Mouse (Mus musculus): ENCODE results near the gene Lsamp.
"Not testable (repeated sequence)": the region's sequence is repeated elsewhere in the genome, so short reads cannot be mapped to it uniquely, and the experiment has no call there.

Gene Lsamp

DNA sequence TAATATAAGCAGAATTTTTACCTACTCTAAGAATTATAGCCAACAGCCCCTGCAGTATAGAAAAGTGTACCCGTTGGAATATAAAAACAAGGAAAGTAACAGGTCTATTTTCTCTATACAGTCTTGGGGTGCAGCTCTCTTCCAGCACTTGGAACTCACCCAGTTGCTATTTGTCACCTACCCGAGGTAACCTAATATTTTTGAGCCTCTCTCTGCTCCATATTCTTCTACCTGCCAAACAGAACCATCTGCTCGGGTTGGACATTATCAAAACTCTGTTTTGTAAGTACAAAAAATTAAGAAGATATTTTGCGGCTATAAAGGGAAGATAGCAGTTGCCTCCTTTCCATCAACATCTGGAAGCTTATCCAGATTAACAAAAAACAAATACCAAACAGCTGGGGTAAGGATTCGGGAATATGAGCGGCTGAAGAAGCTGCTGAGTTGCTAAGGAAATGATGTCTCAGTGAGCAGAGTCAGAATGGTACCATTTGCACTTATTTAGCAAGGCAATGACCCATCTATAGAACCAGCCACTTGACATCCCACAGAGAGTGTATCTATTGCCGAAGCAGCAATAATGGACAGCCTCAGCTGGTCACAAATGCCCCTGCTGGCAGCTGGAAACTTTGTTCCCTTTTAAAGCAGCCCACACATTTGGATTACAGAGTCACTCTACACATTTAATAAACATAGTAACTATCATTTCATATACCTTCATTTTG lies 1957.6 kb downstream of the Lsamp start:
- peak; percentile 51 to 73 for DNase-seq

DNA sequence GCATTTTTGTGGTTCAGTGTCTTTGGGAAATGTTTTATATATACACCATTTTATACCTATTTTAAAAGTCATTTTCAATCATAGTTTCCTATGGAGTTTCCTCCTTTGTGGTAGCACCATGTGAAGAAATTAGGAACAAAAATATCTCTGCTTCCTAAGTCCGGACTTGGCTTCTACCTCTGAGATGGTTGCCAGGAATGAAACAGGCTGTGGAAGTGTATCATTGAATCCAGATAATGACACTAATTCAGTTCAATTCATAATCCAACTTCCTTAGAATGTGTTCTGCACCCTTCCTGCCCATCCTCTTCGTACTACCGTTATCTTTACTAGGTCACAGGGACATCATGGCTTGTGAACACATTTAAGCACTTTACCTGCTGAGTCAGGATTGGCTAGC lies 1973.7 kb downstream of the Lsamp start:
- DNase-seq = peak; percentile 30 to 59

DNA sequence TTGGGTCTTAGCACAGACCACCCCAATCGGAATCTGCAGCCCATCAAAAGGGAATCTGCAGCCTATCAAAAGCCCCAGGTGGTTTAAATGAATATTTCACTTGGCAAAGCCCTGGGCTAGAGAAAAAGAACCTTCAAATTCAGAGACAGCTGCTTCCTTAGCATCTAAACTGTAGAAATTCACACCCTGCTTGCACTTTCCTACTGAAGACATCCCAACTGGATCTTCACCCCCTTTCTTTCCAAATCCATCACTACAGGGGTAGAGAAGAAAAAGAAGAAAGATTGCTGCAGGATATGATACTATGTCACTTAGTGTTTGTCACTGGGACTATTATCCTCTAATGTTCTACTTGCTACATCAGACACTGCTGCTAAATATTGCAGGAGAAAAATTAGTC lies 1981.5 kb downstream of the Lsamp start:
- DNase-seq = no peak

DNA sequence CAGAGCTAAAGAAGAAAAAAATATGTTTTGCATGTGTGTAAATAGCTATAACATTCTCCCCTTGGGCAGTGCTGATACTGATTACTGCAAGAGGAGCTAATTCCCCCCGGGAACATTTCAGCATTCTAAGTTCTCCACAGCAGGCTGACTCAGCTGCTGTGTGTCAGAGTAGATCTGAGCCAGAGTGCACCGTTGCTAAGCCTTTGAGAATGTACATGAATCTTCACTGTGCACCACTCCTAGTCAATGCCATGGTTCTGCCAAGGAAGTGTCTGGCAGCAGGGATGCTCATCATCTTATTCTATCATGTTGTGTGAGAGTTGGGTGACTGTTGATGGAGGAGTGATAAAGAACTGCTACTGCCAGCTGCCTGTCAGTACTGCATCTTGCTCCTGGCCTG lies 1985.1 kb downstream of the Lsamp start:
- no peak for DNase-seq

DNA sequence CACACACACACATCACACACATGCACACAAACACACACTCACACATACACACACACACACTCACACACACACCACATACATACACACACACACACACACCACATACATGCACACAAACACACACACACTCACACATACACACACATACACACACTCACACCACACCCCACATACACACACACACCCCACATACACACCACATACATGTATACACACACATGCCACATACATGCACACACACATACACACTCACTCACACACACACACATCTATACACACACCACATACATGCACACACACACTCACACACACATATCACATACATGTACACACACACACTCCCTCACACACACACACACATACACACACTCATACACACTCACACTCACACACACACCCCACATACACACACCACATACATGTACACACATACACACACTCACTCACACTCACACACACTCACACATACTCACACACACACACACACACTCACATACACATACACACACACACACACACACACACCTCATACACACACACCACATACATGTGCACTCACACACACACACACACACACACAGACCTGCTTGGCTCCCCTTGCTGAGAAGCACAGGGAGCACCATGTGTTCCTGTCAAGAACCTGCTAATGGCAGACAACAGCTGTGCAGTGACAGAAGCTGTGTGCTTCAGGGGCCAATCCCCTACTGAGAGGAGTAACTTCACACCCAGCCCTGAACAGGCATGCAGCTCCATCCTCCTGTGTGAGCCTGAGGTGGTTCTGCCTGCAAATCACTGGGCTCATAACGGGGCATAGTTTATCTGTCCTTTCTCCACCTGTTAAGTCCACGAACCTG lies 1990.9 kb downstream of the Lsamp start:
- DNase-seq = peak in 1 of 2 experiments; percentile 15

DNA sequence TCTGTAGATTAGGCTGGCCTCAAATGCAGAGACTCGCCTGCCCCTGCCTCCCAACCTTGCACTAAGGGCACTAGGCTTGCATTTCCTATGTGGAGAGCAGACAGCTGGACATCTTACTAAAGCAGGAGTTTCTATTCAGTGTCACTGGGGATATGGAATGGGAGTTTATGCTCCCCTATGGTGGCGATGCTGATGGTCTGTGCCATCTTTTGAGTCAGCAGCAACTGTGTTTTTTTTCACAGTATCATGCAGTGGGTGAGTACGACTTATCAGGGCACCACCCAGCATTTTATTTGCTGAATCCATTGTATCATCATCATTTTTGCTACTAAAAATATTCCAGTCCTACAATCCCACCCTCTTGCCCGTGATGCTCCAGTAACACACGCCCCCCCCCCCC lies 1992.7 kb downstream of the Lsamp start:
- no peak for DNase-seq

DNA sequence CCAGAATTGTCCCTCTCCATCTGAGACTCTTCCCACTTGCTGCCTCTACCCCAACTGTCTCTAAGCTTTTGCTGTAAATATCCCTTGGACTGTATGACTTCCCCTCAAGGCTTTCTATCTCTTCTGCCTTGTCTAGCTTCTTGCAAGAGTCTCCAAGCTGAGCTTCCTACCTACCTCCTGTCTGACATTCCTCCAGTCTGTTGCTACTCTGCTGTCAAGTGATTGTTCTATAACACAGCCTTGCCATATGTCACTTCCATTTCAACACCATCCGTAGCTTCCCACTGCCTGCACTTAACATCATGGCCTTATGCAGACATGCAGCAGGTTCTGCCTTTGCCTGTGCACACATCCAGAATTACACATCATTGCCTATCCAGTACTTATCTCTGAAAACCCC lies 2012.8 kb downstream of the Lsamp start:
- DNase-seq = no peak

DNA sequence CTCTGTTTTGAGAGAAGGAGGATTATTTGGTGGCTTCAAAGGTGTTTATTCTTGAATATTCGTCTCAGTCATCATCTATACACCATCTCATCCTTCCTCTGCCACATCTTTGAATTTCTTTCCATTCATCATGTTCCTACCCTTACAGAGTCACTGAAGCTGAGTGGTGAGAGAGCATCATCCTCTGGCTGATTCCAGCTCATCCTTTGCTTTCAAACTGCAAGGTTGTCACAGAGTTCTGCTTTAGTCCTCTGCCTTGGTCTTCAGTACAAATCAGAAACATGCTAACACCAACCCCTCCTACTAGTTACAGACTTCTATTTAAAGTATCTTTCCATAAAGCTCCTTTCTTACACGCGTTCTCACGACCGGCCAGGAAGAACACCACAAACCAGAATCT lies 2018.8 kb downstream of the Lsamp start:
- DNase-seq = no peak

DNA sequence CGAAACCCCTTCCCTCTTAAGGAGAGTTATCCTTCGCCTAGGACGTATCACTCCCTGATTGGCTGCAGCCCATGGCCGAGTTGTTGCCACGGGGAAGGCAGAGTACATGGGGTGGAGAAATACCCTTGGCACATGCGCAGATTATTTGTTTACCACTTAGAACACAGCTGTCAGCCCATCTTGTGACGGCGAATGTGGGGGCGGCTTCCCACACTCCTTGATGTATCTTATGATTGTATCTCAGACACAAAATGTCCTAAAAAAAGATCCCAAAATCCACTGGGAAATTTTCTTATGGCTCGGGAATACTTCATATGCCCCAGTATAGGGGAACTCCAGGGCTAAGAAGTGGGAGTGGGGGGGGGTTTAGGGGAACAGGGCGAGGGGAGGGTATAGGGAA lies 2019.3 kb downstream of the Lsamp start:
- DNase-seq = not testable (repeated sequence)

DNA sequence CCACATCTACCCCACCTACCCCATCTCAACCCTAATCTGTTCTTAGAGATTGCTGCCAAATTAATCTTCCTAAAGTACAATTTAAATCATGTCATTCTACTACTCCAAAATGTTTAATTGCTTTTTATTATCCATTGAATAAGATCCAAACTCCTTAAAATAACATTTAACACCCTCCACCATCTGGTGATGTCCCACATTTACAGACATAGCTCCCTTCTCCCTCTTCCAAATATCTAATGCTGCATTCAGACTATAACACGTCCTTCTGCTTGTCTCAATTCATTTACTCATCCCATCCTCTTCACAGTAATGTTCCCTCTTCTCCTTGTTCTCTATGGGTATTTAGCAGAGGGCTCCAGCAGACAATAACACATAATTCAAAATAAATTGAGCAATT lies 2020.0 kb downstream of the Lsamp start:
- DNase-seq = no peak

DNA sequence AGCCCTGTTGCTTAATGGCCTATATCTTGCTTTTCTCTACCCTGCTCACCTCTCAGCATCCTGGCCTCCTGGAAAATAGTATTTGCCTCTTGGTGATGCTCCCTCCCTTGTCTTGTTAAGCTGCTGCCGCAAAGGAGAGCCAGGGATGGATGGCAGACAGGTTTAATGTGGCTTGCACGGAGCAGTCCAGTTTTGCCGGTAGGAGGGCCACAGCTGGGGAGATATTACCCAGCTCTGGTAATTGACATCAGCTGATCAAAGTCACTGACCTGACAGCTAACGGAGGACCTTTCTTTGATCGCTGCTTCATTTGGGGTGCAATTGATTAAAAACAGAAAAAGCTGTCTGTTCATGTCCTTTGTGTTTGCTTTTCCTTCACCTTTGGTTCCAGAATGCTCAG lies 2030.8 kb downstream of the Lsamp start:
- peak in 1 of 2 experiments; percentile 34 for DNase-seq

DNA sequence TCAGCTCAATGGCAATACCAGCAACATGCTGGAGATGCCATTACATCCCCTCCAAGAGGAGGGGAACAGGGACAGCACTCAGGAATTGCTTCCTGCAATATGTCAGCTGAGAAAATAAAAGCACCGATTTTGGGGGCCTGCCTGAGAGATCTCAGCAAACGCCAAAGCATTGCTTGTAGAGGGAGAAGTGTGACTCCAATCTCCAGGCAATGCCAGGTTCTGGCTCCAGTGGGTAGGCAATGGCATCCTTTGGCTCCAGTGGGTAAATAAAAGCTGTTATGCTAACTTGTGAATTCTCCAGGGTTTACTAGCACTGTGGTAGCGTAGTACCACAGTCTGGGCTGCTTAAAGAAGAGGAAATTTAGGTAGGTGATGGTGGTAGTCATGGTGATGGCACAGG lies 2031.3 kb downstream of the Lsamp start:
- DNase-seq = peak in 1 of 2 experiments; percentile 30

DNA sequence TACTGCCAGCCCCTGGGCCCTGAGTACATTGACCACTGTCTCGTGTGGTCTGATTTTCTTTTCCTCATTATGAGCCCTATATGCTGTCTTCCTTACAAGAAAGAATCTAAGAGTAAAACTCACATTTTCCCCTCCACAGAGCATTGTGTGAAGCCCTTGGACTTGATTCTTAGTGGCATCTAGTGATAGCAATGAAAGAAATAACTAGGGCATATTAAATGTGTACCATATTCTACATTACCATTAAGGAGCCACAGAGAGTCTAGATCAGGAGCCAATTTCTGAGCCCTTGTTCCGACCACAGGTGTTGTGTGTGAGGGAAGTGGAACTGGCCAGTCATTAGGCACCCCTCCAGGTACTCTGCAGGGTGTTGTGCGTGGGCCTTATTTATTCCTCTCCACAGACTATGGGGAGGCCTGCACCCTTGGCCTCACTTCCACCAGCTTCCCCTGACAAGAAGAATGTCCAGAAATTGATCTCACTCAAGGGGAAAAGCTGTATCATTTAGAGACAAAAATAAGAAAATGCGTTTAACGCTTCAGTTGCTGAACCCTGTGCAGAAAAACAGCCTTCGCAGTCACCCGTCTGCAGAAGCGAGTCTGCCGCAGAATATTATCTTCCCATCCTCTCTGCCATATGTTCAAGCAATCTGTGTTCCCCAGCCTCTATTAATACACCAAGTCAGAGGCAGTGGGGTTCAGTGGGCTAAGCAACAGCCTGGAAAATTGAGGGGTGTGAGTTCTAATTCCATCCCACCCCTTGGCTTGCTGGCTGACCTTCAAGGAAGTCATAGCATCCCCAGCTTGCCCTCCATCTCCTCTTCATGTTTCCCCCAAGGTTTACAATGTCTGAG lies 2032.9 kb downstream of the Lsamp start:
- DNase-seq = peak; percentile 95 to 97

DNA sequence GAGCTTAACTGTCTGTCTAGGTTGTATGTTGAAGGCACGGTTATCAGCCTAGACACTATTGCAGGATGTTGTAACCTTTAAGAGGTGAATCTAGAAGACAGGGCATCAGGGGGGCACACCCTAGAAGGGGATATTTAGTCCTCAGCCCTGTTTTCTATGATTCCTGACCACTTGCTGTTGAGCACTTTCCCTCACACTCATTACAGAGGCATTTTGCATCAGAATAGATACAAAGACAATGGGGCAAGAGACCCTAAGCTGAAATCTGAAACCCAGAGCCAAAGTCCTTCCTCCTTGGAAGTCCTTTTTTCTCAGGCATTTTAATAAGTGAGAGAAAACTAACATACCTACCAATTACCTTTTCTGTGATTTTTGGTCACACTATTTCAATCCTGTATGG lies 2038.4 kb downstream of the Lsamp start:
- no peak for DNase-seq

DNA sequence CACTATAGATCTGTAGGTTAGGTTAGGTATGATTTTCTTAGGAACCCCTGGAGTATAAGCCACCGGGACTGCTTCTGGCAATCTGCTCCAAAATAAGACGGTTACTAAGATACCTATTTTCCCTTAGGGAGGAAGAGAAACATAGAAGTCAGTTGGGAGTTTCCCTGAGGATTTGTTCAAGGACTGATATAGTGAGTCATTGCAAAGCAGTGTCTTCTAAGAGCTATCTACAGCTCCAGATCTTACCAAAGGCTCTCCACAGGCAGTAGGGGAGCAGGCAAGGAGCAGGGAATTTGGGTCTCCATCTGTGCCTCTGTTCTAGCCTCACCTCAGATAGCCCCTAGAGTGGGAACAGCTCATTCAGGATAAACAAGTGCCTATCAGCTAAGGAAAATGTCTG lies 2047.9 kb downstream of the Lsamp start:
- DNase-seq = no peak

DNA sequence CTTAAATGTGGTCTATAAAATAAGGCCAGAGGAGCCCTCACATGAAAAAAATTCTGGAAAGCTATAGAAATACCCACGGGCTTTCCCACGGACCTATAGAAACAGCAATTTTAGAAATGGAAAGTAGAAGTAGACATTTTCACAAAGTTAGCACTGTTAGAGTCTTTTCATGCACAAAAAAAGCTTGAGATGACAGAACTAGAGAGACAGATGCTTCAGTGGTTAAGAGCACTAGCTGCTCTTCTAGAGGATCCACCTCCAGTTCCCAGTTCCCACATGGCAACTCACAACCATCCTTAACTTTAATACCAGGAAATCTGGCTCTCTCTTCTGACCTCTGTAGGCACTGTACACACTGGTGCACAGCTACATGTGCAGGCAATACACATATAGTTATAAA lies 2049.3 kb downstream of the Lsamp start:
- DNase-seq = no peak

DNA sequence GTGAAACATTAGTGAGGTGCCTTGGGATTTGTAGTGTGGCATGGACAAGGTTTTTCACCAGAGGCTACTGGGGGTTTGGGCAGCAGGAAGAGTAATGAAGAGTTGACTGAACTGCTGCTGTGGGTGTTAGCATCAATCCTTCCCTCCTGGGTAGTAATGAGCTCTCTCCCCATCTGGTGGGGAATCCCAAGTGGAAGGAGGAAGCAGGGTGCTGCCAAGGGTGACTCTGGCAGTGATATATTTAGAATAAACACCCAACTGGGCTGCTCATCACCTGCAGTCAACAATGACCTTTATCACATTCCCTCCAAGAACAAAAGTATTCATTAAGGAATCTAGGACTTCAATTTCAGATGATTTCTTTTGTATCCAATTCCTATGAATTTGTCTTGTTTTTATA lies 2064.0 kb downstream of the Lsamp start:
- DNase-seq = peak; percentile 21 to 30

DNA sequence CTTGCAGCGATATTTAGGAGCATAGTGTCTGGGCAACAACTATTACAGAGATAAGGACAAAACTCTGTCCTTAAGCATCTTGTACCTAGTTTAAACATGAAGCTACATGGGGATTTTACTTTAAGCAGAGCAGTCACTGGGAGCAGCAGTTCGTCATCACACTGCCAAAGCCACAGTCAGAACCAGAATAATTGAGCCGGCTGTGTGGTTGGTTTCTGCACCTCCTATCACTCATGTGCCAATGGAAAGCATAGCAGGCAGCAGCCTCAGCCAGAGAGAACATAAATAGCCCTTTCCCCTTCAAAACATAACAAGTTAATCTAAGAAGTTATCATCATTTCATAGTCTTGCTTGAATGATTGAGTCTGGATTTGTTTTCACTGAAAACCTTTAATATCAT lies 2075.8 kb downstream of the Lsamp start:
- peak; percentile 11 to 40 for DNase-seq

DNA sequence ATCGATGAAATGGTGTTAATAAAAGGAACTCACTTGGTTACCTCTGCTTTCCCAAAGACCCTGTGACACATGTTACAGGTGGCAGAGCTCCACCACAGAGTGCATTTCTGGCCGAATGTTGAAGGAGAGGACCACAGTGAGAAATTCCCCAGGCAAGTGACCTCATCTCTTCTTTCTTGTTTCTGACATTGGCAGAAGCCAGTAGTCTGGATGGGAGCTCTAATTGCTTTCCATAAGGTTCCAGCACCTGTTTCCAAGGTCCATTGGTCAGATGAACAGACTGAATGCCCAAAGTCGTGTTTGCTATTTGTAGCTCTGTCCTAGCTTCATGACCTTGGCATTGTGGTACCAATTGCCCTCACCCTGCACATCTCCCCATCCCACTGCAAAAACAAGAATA lies 2090.2 kb downstream of the Lsamp start:
- peak; percentile 6 to 35 for DNase-seq

DNA sequence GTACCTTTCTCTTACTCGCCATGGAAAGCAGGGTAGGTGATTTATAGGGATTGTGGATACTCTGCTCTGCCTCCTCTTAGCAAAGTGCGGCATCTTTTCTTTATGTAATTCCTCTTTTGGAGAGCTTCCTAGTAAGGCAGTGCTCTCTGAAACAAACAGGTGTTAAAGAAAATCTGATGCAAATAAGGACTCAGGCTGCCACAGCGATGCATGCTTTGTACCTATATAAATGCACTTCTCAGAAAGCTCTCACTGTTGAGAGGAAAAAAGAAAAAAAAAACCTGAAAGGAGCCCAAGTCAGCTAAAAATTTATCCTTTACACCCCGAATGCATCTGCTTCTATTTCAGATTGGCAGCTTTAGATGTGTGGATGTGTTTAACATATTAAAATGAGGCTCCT lies 2095.4 kb downstream of the Lsamp start:
- no peak for DNase-seq

DNA sequence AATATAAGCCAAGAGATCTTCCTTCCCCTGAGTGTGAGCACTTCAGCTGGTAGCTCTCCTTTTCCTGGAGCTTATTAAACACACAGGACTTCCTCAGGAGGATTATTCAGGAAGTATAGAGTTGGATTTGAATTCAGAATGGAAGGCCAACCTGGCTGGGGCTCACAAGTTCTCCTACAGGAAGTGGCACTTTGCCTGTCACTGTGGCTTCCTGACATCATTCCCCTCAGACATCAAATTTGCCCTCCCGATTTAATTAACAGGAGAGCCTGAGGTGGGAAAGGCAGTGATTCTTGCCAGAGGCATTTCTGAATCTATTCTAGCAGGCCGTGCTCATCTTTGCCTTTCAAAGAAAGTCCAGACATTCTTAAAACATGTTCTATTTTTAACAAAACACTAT lies 2097.4 kb downstream of the Lsamp start:
- DNase-seq = peak in 1 of 2 experiments; percentile 33

DNA sequence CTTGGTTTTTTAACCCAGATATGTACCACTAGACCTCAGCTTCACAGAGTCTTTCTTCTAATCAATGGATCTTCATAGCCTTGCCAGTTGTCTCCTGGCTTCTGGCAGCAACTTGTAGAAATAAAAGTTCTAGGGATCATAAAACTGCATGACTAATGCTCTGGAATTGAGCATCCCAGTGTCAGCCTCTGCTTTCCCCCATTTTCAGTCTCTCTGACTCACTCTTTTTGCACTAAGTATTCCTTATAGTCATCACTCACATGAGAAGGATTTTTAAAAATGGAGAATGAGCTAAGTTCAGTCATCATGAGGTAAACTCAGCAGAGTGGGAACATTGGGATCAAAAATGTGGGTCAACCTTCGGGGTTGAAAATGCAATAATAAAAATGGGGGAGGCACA lies 2113.3 kb downstream of the Lsamp start:
- no peak for DNase-seq

DNA sequence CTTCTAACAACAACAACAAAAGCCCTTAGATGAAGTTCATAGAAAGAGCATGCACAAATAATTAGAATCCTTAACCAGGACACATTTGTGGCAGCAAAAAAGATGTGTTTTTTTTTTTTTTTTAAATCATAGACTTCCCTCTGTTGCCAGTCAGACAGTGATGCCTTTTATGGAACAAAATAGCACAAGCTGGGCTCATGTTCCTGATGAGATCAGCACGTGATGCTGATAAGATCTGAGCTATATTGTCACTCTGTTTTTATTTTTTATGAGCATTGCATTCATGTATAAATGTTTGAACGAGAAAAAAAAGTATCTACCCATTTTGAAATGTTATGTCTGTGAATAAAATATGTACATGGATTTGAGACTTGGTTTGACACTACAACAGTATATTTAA lies 2118.0 kb downstream of the Lsamp start:
- DNase-seq = no peak

Measured in cerebellum, postnatal 36 days (tissue).